Mouse (Mus musculus): ENCODE measurements at regions not wholly inside any gene's neighbourhood (a gene's known extent, or its start where the extent isn't known, plus 50 kb on each side); places are given as distances from the start of the nearest gene placed in this dataset.

GRCm38 (mm10) chr3:115766153-115766552 is 51.3 kb upstream of the S1pr1 start:
- peak; percentile 42 for DNase-seq

- no peak for DNase-seq
Measured at GRCm38 (mm10) chr3:115768290-115768689, 53.4 kb upstream of the S1pr1 start.

GRCm38 (mm10) chr3:115768761-115769530 is 54.1 kb upstream of the S1pr1 start:
- DNase-seq = peak; percentile 57

- no peak for DNase-seq
Measured at GRCm38 (mm10) chr3:115772676-115773075, 57.8 kb upstream of the S1pr1 start.

- no peak for DNase-seq
Measured at GRCm38 (mm10) chr3:115774321-115774720, 59.4 kb upstream of the S1pr1 start.

GRCm38 (mm10) chr3:115774723-115775122 is 59.9 kb upstream of the S1pr1 start:
- DNase-seq = no peak

GRCm38 (mm10) chr3:115779144-115779890 is 64.4 kb upstream of the S1pr1 start:
- DNase-seq = no peak

- no peak for DNase-seq
Measured at GRCm38 (mm10) chr3:115779906-115780305, 65.0 kb upstream of the S1pr1 start.

GRCm38 (mm10) chr3:115782726-115783125 is 67.9 kb upstream of the S1pr1 start:
- no peak for DNase-seq

GRCm38 (mm10) chr3:115787360-115787759 is 72.5 kb upstream of the S1pr1 start:
- no peak for DNase-seq

GRCm38 (mm10) chr3:115788525-115788924 is 73.7 kb upstream of the S1pr1 start:
- DNase-seq = no peak

- no peak for DNase-seq
Measured at GRCm38 (mm10) chr3:115789063-115789462, 74.2 kb upstream of the S1pr1 start.

GRCm38 (mm10) chr3:115792606-115793005 is 77.7 kb upstream of the S1pr1 start:
- no peak for DNase-seq

GRCm38 (mm10) chr3:115793344-115794059 is 78.6 kb upstream of the S1pr1 start:
- peak; percentile 36 for DNase-seq

- DNase-seq = no peak
Measured at GRCm38 (mm10) chr3:115799326-115799725, 84.5 kb upstream of the S1pr1 start.

- no peak for DNase-seq
Measured at GRCm38 (mm10) chr3:115799981-115800380, 85.1 kb upstream of the S1pr1 start.

GRCm38 (mm10) chr3:115800873-115801272 is 86.0 kb upstream of the S1pr1 start:
- no peak for DNase-seq

- no peak for DNase-seq
Measured at GRCm38 (mm10) chr3:115801581-115802200, 85.9 kb upstream of the Dph5 start.

GRCm38 (mm10) chr3:115804616-115805015 is 83.0 kb upstream of the Dph5 start:
- no peak for DNase-seq

- DNase-seq = no peak
Measured at GRCm38 (mm10) chr3:115807032-115807431, 80.6 kb upstream of the Dph5 start.

GRCm38 (mm10) chr3:115815168-115815567 is 72.5 kb upstream of the Dph5 start:
- DNase-seq = peak; percentile 28

GRCm38 (mm10) chr3:115815571-115816156 is 72.0 kb upstream of the Dph5 start:
- peak; percentile 39 for DNase-seq
